Mouse (Mus musculus) hindbrain, postnatal 0 days (tissue): ENCODE measurements around the gene Lims1. TPM values are rescaled to one million over a fixed set of nuclear protein-coding genes. Genes with fewer than 3 reads are reported as not detected.

Source experiments
- ATAC-seq: fragments of 200-750 bp; cut with Nextera tagmentation; 2 replicates; pipeline ENCODE4 v1.8.0; 2017; ENCODE audit warnings: mild to moderate bottlenecking, moderate TSS enrichment, moderate library complexity
- DNase-seq: peaks from one replicate; pipeline ENCODE4 v3.0.0-alpha.2; 2015; ENCODE audit warnings: low spot score
- H3K27ac ChIP-seq: fragments of 300-500 bp; sonication (generic); 2 replicates; pipeline ENCODE4 v1.5.1; 2014; ENCODE audit warnings: mild to moderate bottlenecking
- H3K27me3 ChIP-seq: fragments of 300-500 bp; sonication (generic); 2 replicates; pipeline ENCODE4 v1.6.1; 2014; ENCODE audit warnings: low read length, mixed read lengths; ENCODE audit not compliant: insufficient read depth
- H3K36me3 ChIP-seq: fragments of 300-500 bp; sonication (generic); 2 replicates; pipeline ENCODE4 v1.6.1; 2014; ENCODE audit warnings: low read length, mixed read lengths; ENCODE audit not compliant: insufficient read depth
- H3K4me1 ChIP-seq: fragments of 300-500 bp; sonication (generic); 2 replicates; pipeline ENCODE4 v1.6.1; 2014; ENCODE audit warnings: antibody characterized with exemption, low read length, mixed read lengths; ENCODE audit not compliant: insufficient read depth
- H3K4me2 ChIP-seq: fragments of 300-500 bp; sonication (generic); 2 replicates; pipeline ENCODE4 v1.6.1; 2014; ENCODE audit warnings: low read depth, mild to moderate bottlenecking, low read length, moderate library complexity, mixed read lengths
- H3K4me3 ChIP-seq: fragments of 300-500 bp; sonication (generic); 2 replicates; pipeline ENCODE4 v1.5.1; 2014; ENCODE audit warnings: low read length
- H3K9ac ChIP-seq: fragments of 300-500 bp; sonication (generic); replicated peaks from 2 replicates; pipeline ENCODE4 v1.6.1; 2014; ENCODE audit warnings: mild to moderate bottlenecking, low read length, moderate library complexity, mixed read lengths
- H3K9me3 ChIP-seq: fragments of 300-500 bp; sonication (generic); 2 replicates; pipeline ENCODE4 v1.6.1; 2016; ENCODE audit warnings: low read length, mixed read lengths
- CTCF ChIP-seq: IDR thresholded peaks from 2 replicates; pipeline ENCODE4 v1.5.1; 2016; ENCODE audit warnings: antibody characterized with exemption, control low read depth, low read depth
- WGBS: fragments of 180-500 bp; shearing (Covaris S2); extraction: QIAGEN DNeasy Blood & Tissue Kit; methylation state at CpG from one replicate; pipeline ENCODE4 v1.1.7; 2014; 5-methylcytosine and 5-hydroxymethylcytosine counted together
- polyA plus RNA-seq: library from polyadenylated mRNA; unstranded; fragments of >200 nt; fragmentation: Nextera tagmentation; extraction: Ambion mirVana; gene quantifications from 2 replicates; pipeline ENCODE4 v1.2.1, GENCODE M21; 2015
- total RNA-seq: library from RNA; depleted of rRNA; stranded (reverse); fragments of >200 nt; gene quantifications from 2 replicates; pipeline ENCODE4 v1.2.3, GENCODE M21; 2014

Lims1 gene
- total and polyA plus RNA-seq, 2 experiments from 2014 or later = 38.5 to 55.7 TPM

- no peak for DNase-seq
- no peak overlapping the region for H3K4me3 ChIP-seq
- no peak for ATAC-seq
- no peak for TF ChIP-seq CTCF
- H3K27me3 ChIP-seq = no peaks in the 10 kb centered on the region
- H3K4me1 ChIP-seq = no peaks in the 10 kb centered on the region
- H3K9ac ChIP-seq = no peak overlapping the region
- H3K4me2 ChIP-seq = no peak overlapping the region
- peaks cover 39% of the 10 kb centered on the region for H3K36me3 ChIP-seq
- no peak overlapping the region for H3K27ac ChIP-seq
- no peaks in the 10 kb centered on the region for H3K9me3 ChIP-seq
These were observed 89.6 kb downstream of the Lims1 start for GRCm38 (mm10) chr10:58412852-58413251.

GRCm38 (mm10) chr10:58416702-58417101 lies 93.4 kb downstream of the Lims1 start:
- Histone ChIP-seq H3K36me3 (peaks cover 22% of the 10 kb centered on the region), H3K9me3 (no peaks in the 10 kb centered on the region), H3K9ac (no peak overlapping the region), H3K4me1 (no peaks in the 10 kb centered on the region), H3K4me2 (no peak overlapping the region), H3K4me3 (no peak overlapping the region), H3K27ac (no peak overlapping the region; the same call in 1 of the 2 replicates), H3K27me3 (no peaks in the 10 kb centered on the region)
- ATAC-seq = no peak
- DNase-seq = no peak
- TF ChIP-seq CTCF = no peak
- WGBS = 85% methylated on average over 3 of the region's 3 CpGs

DNA sequence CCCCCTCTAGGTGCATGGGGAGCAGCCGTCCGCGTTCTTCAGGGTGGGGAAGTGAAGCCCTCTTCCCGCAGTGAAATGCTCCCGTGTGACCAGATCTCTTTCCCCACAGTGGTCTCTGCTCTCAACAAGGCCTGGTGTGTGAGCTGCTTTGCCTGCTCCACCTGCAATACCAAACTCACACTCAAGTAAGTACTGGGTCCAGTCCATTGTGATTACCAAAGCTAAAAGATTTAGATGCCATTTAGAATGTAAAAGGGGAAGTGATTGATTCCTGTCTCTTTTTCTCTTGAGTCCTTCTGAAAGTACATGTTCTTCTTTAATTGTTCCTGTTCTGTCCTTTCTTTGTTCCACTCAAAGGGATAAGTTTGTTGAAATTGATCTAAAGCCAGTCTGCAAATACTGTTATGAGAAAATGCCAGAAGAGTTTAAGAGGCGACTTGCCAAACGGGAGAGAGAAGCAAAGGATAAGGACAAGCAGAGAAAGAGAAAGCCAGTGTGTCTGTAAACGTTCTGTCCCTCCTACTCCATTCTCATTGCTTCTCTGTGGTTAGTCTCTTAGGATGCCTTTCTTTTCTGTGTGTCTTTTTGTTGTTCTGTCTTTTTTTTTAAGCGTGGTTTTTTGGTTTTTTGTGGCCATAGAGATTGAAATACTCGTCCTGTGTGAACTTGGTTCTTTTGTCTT lies 95.2 kb downstream of the Lims1 start:
- H3K9me3 ChIP-seq = no peaks in the 10 kb centered on the region
- H3K36me3 ChIP-seq = peaks cover 25% of the 10 kb centered on the region
- no peak overlapping the region for H3K27ac ChIP-seq
- DNase-seq (no peak), ATAC-seq (no peak)
- no peaks in the 10 kb centered on the region for H3K27me3 ChIP-seq
- WGBS = 86% methylated on average over 10 of the region's 10 CpGs
- H3K4me1 ChIP-seq = no peaks in the 10 kb centered on the region
- no peak overlapping the region for H3K9ac ChIP-seq
- H3K4me3 ChIP-seq = no peak overlapping the region
- H3K4me2 ChIP-seq = no peak overlapping the region
- TF ChIP-seq CTCF = no peak

DNA sequence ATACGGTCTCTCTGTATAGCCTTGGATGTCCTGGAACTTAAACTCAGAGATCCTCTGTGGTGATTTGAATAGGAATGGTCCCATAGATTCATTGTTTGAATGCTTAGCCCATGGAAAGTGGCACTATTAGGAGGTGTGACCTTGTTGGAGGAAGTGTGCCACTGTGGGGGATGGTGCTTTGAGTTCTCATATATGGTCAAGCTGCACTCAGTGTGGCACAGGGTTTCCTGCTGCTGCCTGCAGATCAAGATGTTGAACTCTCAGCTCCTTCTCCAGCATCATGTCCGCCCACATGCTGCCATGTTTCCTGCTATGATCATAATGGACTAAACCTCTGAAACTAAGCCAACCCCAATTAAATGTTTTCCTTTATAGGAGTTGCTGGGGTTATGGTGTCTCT lies 104.7 kb downstream of the Lims1 start:
- WGBS = 96% methylated on average over 2 of the region's 2 CpGs
- ATAC-seq (no peak), DNase-seq (no peak)
- no peak overlapping the region for H3K4me2 ChIP-seq
- H3K27ac ChIP-seq = no peak overlapping the region
- H3K27me3 ChIP-seq = no peaks in the 10 kb centered on the region
- H3K36me3 ChIP-seq = peaks cover 9% of the 10 kb centered on the region
- H3K9me3 ChIP-seq = no peaks in the 10 kb centered on the region
- no peak for TF ChIP-seq CTCF
- H3K4me3 ChIP-seq = no peak overlapping the region
- no peaks in the 10 kb centered on the region for H3K4me1 ChIP-seq
- no peak overlapping the region for H3K9ac ChIP-seq

DNA sequence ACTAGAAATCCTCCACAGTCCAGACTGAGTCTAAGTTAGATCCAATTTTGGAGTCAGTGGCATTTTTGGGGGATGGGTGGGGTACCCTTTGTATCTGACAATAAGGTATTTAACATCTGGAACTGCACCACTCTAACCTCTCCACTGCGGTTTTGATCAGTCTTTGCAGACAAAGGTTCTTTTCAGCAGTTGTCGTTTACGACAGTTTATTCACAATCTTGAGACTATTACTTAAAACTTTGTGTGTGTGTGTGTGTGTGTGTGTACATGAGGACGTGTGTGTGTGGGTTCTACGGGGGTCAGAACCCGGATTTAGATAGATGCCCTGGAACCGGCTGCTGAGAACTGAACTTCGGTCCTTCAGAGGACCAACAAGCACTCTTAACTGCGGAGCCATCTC lies 122.6 kb downstream of the Lims1 start:
- H3K4me3 ChIP-seq = peak overlapping the region; percentile 88
- no peak for TF ChIP-seq CTCF
- peak; percentile 10 for DNase-seq
- ATAC-seq = no peak
- H3K4me2 ChIP-seq = peak overlapping the region; percentile 86
- peaks cover 5% of the 10 kb centered on the region; the same call in 1 of the 2 replicates for H3K4me1 ChIP-seq
- H3K27ac ChIP-seq = peak overlapping the region; percentile 96
- peak overlapping the region; percentile 95 for H3K9ac ChIP-seq
- WGBS = 18% methylated on average over 9 of the region's 9 CpGs
- no peaks in the 10 kb centered on the region for H3K36me3 ChIP-seq
- no peaks in the 10 kb centered on the region for H3K27me3 ChIP-seq
- H3K9me3 ChIP-seq = no peaks in the 10 kb centered on the region

DNA sequence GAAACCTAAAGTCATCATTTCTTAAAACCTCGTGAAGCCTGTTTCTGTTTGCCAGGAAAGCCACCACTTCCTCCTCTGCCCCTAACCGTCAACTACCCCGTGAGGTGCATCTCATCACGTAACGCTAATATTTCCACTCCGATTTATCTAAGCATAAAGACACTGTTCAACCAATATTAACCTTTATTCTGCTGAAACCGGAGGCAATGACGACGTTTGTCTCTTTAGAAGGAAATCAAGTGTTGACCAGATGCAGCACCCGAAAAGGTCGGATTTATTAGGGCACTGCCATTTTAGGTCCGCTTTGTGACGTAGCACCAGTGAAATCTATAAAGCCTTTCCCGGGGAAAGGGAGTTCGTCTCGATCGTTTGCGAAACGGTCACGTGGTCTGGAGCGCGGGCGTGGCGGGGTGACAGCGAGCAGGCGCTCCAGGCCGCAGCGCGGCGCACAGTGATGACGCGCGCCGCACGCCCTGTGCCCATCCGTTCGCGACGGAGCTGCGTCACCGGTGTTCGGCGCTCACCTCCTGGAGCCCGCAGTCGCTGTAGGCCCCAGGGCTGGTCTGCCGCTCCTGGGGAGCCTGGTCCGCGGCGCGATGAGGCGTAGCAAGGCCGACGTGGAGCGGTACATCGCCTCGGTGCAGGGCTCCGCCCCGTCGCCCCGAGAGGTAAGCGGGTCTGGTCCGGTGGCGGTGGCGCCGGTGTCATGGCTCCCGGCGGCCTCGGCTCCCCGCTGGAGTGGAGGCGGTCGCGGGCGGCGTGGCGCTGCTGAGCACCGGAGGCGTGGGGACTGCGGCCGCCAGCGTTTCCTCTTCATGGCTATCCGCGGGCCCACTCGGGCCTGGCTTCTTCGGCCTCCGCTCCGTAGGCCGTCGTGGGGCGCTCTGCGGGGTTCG lies 123.4 kb downstream of the Lims1 start, which contains the start of gene Ranbp2:
Gene Ranbp2, plus strand, starts transcription at position 537 of the 896 bp plus-strand sequence.
- WGBS = 2% methylated on average over 84 of the region's 91 CpGs
- DNase-seq = peak; percentile 100
- Histone ChIP-seq H3K27ac (peak within 1 kb of the TSS; percentile 96), H3K4me2 (peak within 1 kb of the TSS; percentile 86), H3K27me3 (no peaks in the 10 kb centered on the region), H3K9ac (peak within 1 kb of the TSS; percentile 95), H3K4me1 (peaks cover 5% of the 10 kb centered on the region; the same call in 1 of the 2 replicates), H3K36me3 (no peaks in the 10 kb centered on the region), H3K4me3 (peak within 1 kb of the TSS; percentile 88), H3K9me3 (no peaks in the 10 kb centered on the region)
- no peak for TF ChIP-seq CTCF
- peak; percentile 99 for ATAC-seq
